Mouse (Mus musculus) MEL-GATA-1-ER (cell line): ENCODE data around the gene Ech1.

Experiments
- DNase-seq: peaks from one replicate; pipeline ENCODE4 v3.0.0-alpha.2; 2012; ENCODE audit warnings: low read depth; ENCODE audit errors: extremely low read depth

Gene Ech1

GRCm38 (mm10) chr7:28818861-28819452, 6.1 kb upstream of the Ech1 start:
- no peak for DNase-seq

- DNase-seq: no peak
Observed at GRCm38 (mm10) chr7:28819571-28819970, 5.4 kb upstream of the Ech1 start.

- DNase-seq: no peak
Observed at GRCm38 (mm10) chr7:28820358-28821260, 4.4 kb upstream of the Ech1 start.

GRCm38 (mm10) chr7:28821261-28821831, 3.7 kb upstream of the Ech1 start:
- DNase-seq: no peak

GRCm38 (mm10) chr7:28822556-28822955, 2.5 kb upstream of the Ech1 start:
- no peak for DNase-seq

GRCm38 (mm10) chr7:28822993-28823903, 1.8 kb upstream of the Ech1 start:
- no peak for DNase-seq

GRCm38 (mm10) chr7:28823932-28824331, 1.1 kb upstream of the Ech1 start:
- no peak for DNase-seq

- no peak for DNase-seq
Observed at GRCm38 (mm10) chr7:28825686-28826401, 827 bp downstream of the Ech1 start.

GRCm38 (mm10) chr7:28826402-28826772, 1.4 kb downstream of the Ech1 start:
- DNase-seq: no peak

GRCm38 (mm10) chr7:28827338-28827737, 2.3 kb downstream of the Ech1 start:
- DNase-seq: no peak

- no peak for DNase-seq
Observed at GRCm38 (mm10) chr7:28829821-28830220, 4.8 kb downstream of the Ech1 start.

GRCm38 (mm10) chr7:28830981-28831380, 6.0 kb downstream of the Ech1 start:
- no peak for DNase-seq

GRCm38 (mm10) chr7:28831411-28832125, 6.6 kb downstream of the Ech1 start:
- DNase-seq: no peak

GRCm38 (mm10) chr7:28832137-28832536, 7.1 kb downstream of the Ech1 start:
- peak; percentile 65 for DNase-seq

GRCm38 (mm10) chr7:28833723-28834347, 8.8 kb downstream of the Ech1 start, which contains the start of gene Lgals4:
Lgals4 (plus strand) TSS chr7:28833854.
- no peak for DNase-seq

- DNase-seq: no peak
Observed at GRCm38 (mm10) chr7:28836936-28837335, 11.9 kb downstream of the Ech1 start.

GRCm38 (mm10) chr7:28838331-28838730, 13.3 kb downstream of the Ech1 start:
- no peak for DNase-seq

GRCm38 (mm10) chr7:28847273-28847672, 22.3 kb downstream of the Ech1 start:
- DNase-seq: no peak

GRCm38 (mm10) chr7:28849700-28850236, 24.8 kb downstream of the Ech1 start:
- DNase-seq: no peak
